In genomic region chr5:124010910-124011655, GRCm38 (mm10) we compare ENCODE assay signal across 9 mouse cellular contexts. TPM values are rescaled to one million over a fixed set of nuclear protein-coding genes. Genes with fewer than 3 reads are reported as not detected.
DNase-seq lines count a peak whose midpoint lies in the region; ATAC-seq and TF ChIP-seq lines count a peak whose summit lies in the region.
"Had no signal": no experiment of that assay in that cellular context is flagged by ENCODE, and none has a peak within 500 bp of the region (broad histone marks: within the 10 kb centered on the region; RNA-seq: fewer than 3 reads in every experiment).

No protein-coding gene starts in this region.

- H3K4me1 ChIP-seq in erythroblast, embryonic 14.5 days (ENCODE audit: control insufficient read depth) = peaks cover 67% of the 10 kb centered on the region
- peaks cover 60% of the 10 kb centered on the region for H3K4me1 ChIP-seq in hindbrain, embryonic 10.5 days (replicated peaks)
- peaks cover 72% of the 10 kb centered on the region for H3K4me1 ChIP-seq in liver, embryonic 13.5 days (replicated peaks)

- peak overlapping the region; percentile 64 for H3K4me2 ChIP-seq in liver, embryonic 13.5 days

- WGBS in hindbrain, embryonic 10.5 days = 6% methylated on average over 19 of the region's 19 CpGs
- 11% methylated on average over 19 of the region's 19 CpGs for WGBS in liver, embryonic 13.5 days (ENCODE audit: insufficient replicate concordance)

- peaks cover 59% of the 10 kb centered on the region for H3K36me3 ChIP-seq in erythroblast, embryonic 14.5 days (ENCODE audit: control insufficient read depth)
- peaks cover 45% of the 10 kb centered on the region for H3K36me3 ChIP-seq in hindbrain, embryonic 10.5 days
- H3K36me3 ChIP-seq in liver, embryonic 13.5 days = peaks cover 45% of the 10 kb centered on the region

- H3K4me3 ChIP-seq in gastrocnemius, adult 2 months = peak overlapping the region; percentile 49
- H3K4me3 ChIP-seq in erythroblast, embryonic 14.5 days (replicated peaks) = peak overlapping the region; percentile 50
- peak overlapping the region; percentile 35 for H3K4me3 ChIP-seq in hindbrain, embryonic 10.5 days
- peak overlapping the region; percentile 35 for H3K4me3 ChIP-seq in liver, embryonic 13.5 days (replicated peaks)

- intact Hi-C loops in gastrocnemius, adult 2 months (cut with DNase I) = no loop called here

- peak; percentile 66 for DNase-seq in gastrocnemius, adult 2 months
- DNase-seq in gastrocnemius, adult 8-10 months (ENCODE audit: low spot score in 2 of 2) = no peak
- DNase-seq in T-cell, adult 2 months (ENCODE audit: low spot score) = peak; percentile 53
- peak; percentile 74 for DNase-seq in hindbrain, embryonic 10.5 days (ENCODE audit: low spot score)
- DNase-seq in liver, embryonic 13.5 days = peak; percentile 80
- DNase-seq in neural tube, embryonic 10.5 days (ENCODE audit: extremely low spot score, low spot score) = peak; percentile 62
- no peak for DNase-seq in spleen, adult 18-20 months

- peak; percentile 67 for ATAC-seq in liver, embryonic 13.5 days (ENCODE audit: low read depth)

- peaks cover 4% of the 10 kb centered on the region; the same call in 1 of the 2 replicates for H3K27me3 ChIP-seq in erythroblast, embryonic 14.5 days (ENCODE audit: control insufficient read depth)
- no peaks in the 10 kb centered on the region for H3K27me3 ChIP-seq in hindbrain, embryonic 10.5 days (ENCODE audit: insufficient read depth, poor library complexity, severe bottlenecking)
- H3K27me3 ChIP-seq in liver, embryonic 13.5 days = no peaks in the 10 kb centered on the region
- H3K27me3 ChIP-seq: CH12.LX had no signal

- H3K9me3 ChIP-seq in erythroblast, embryonic 14.5 days (ENCODE audit: control insufficient read depth, low read length) = no peaks in the 10 kb centered on the region
- H3K9me3 ChIP-seq in hindbrain, embryonic 10.5 days = no peaks in the 10 kb centered on the region
- H3K9me3 ChIP-seq in liver, embryonic 13.5 days (replicated peaks) = no peaks in the 10 kb centered on the region

- peak overlapping the region; percentile 79 for H3K27ac ChIP-seq in gastrocnemius, adult 2 months
- peak overlapping the region; percentile 89 for H3K27ac ChIP-seq in hindbrain, embryonic 10.5 days
- H3K27ac ChIP-seq in liver, embryonic 13.5 days = peak overlapping the region; percentile 86

- no peak for TF ChIP-seq CTCF in gastrocnemius, adult 2 months (IDR thresholded peaks at IDR 0.05)

- peak overlapping the region; percentile 57 for H3K9ac ChIP-seq in liver, embryonic 13.5 days

RNA-seq across cellular contexts. Expression of gene Vps37b, which starts 21.0 kb away (rescaled TPM):
- total RNA-seq in gastrocnemius, adult 2 months (2021) = 1 to 10 TPM; 4.1 to 6.2 TPM
- total RNA-seq in gastrocnemius, adult 8-10 months (2022) = 1 to 10 TPM; 4.6 to 6.2 (median 5.1) TPM
- 19.6 and 21.1 TPM in 2 replicates for polyA plus RNA-seq in erythroblast, embryonic 14.5 days (2012)
- 57.5 and 71.8 TPM in 2 replicates for polyA plus RNA-seq in hindbrain, embryonic 10.5 days (2016; fragmentation: Nextera tagmentation; extraction: Ambion mirVana)
- polyA plus RNA-seq in liver, embryonic 13.5 days (2015; fragmentation: Nextera tagmentation; extraction: Ambion mirVana) = 16.1 and 18.0 TPM in 2 replicates

RNA-seq across cellular contexts. Expression of gene Hip1r, which starts 37.7 kb away (rescaled TPM):
- total RNA-seq in gastrocnemius, adult 2 months (2021) = 10 to 100 TPM in 1 of 2 experiments, 1 to 10 TPM in 1; 5.6 to 14.3 TPM
- total RNA-seq in gastrocnemius, adult 8-10 months (2022) = 10 to 100 TPM in 2 of 4 experiments, 1 to 10 TPM in 2; 8.7 to 15.9 (median 11.4) TPM
- 0.37 and 0.38 TPM in 2 replicates for polyA plus RNA-seq in erythroblast, embryonic 14.5 days (2012)
- polyA plus RNA-seq in hindbrain, embryonic 10.5 days (2016; fragmentation: Nextera tagmentation; extraction: Ambion mirVana) = 12.2 and 12.5 TPM in 2 replicates
- 11.3 and 12.9 TPM in 2 replicates for polyA plus RNA-seq in liver, embryonic 13.5 days (2015; fragmentation: Nextera tagmentation; extraction: Ambion mirVana)

Comparison
In these comparisons a context has a peak if more than half of its experiments do, and no peak if none do; other contexts are left out.
1. DNase-seq: peak in gastrocnemius, adult 2 months (single experiment), T-cell, adult 2 months (single experiment), hindbrain, embryonic 10.5 days (single experiment), liver, embryonic 13.5 days (single experiment) and neural tube, embryonic 10.5 days (single experiment); none in gastrocnemius, adult 8-10 months (0 of 2) and spleen, adult 18-20 months (0 of 2).
2. Peak in every context shown above with its lines, with median percentiles within 50 percentile points of each other: H3K27ac ChIP-seq and H3K4me3 ChIP-seq.